Mouse (Mus musculus): ENCODE measurements around the gene Triobp.

DNA sequence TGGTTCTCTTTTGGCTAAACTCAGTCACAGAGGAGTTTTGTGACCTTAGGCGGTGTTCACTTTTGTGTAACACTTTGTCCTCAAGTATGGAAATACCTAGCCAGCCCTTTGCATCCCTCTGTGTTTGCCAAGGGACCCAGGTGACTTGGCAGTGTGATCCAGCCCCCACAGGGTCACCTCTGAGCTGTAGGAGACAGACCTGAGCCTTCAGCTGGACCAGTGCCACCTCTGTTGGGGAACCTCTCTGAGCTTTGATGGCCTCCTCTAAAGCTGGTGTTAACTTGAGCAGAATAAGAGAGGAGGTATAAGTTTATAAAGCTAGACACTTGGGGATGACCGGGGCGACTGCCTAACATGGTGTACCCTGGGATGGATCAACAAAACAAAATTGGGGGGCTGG, 1.4 kb downstream of the Triobp start:
- TF ChIP-seq POLR2A (IDR thresholded peaks at IDR 0.05; ENCODE audit: low read depth, low read length), result no peak
- no peak for TF ChIP-seq CTCF (conservative IDR thresholded peaks at IDR 0.05; ENCODE audit: insufficient read depth, insufficient read length, low read depth, low read length)

Data from kidney, adult 2 months (tissue).